Mouse (Mus musculus): Measurements from ENCODE around the gene Lmbr1l.
"Not testable (repeated sequence)": the region's sequence is repeated elsewhere in the genome, so short reads cannot be mapped to it uniquely, and the experiment has no call there.

GRCm38 (mm10) chr15:98933004-98933671 lies 15.1 kb upstream of the Lmbr1l start:
- TF ChIP-seq POLR2A (IDR thresholded peaks at IDR 0.05; ENCODE audit: borderline replicate concordance, control insufficient read depth, low read depth, low read length); CTCF (IDR thresholded peaks at IDR 0.05; ENCODE audit: control insufficient read depth, insufficient read depth, low read length): not testable (repeated sequence)

Data from bone marrow, adult 2 months (tissue).